Mouse (Mus musculus) liver, embryonic 16.5 days (tissue): ENCODE results near the gene Rpl19. TPM values are rescaled to one million over a fixed set of nuclear protein-coding genes. Genes with fewer than 3 reads are reported as not detected.
A peak's percentile ranks its signal among the peaks of the same experiment; 100 is the strongest.

Source experiments
- ATAC-seq: fragments of 200-750 bp; cut with Nextera tagmentation; 2 replicates; pipeline ENCODE4 v1.8.0; 2017; ENCODE audit warnings: low read depth, mild to moderate bottlenecking, moderate number of reproducible peaks, moderate library complexity
- H3K27ac ChIP-seq: fragments of 300-500 bp; sonication (generic); 2 replicates; pipeline ENCODE4 v1.5.1; 2014; ENCODE audit warnings: mild to moderate bottlenecking, low read length
- H3K27me3 ChIP-seq: fragments of 300-500 bp; sonication (generic); 2 replicates; pipeline ENCODE4 v1.6.1; 2014; ENCODE audit warnings: low read depth, low read length, mixed read lengths; ENCODE audit not compliant: control insufficient read depth, insufficient read depth
- H3K36me3 ChIP-seq: fragments of 300-500 bp; sonication (generic); 2 replicates; pipeline ENCODE4 v1.6.1; 2014; ENCODE audit warnings: mild to moderate bottlenecking; ENCODE audit not compliant: control insufficient read depth, insufficient read depth
- H3K4me1 ChIP-seq: fragments of 300-500 bp; sonication (generic); 2 replicates; pipeline ENCODE4 v1.6.1; 2014; ENCODE audit warnings: low read depth, low read length, mixed read lengths; ENCODE audit not compliant: control insufficient read depth
- H3K4me2 ChIP-seq: fragments of 300-500 bp; sonication (generic); 2 replicates; pipeline ENCODE4 v1.6.1; 2014; ENCODE audit warnings: low read depth, low read length, mixed read lengths
- H3K4me3 ChIP-seq: fragments of 300-500 bp; sonication (generic); 2 replicates; pipeline ENCODE4 v1.5.1; 2014; ENCODE audit warnings: low read depth, mild to moderate bottlenecking, low read length
- H3K9ac ChIP-seq: fragments of 300-500 bp; sonication (generic); 2 replicates; pipeline ENCODE4 v1.6.1; 2014; ENCODE audit warnings: low read depth, low read length
- H3K9me3 ChIP-seq: fragments of 300-500 bp; sonication (generic); replicated peaks from 2 replicates; pipeline ENCODE4 v1.6.1; 2016; ENCODE audit warnings: low read length; ENCODE audit not compliant: control insufficient read depth
- WGBS: fragments of 180-500 bp; shearing (Covaris S2); extraction: QIAGEN DNeasy Blood & Tissue Kit; methylation state at CpG from one replicate; pipeline ENCODE4 v1.1.7; 2014; ENCODE audit not compliant: insufficient replicate concordance; 5-methylcytosine and 5-hydroxymethylcytosine counted together
- polyA plus RNA-seq: library from polyadenylated mRNA; unstranded; fragments of >200 nt; fragmentation: Nextera tagmentation; extraction: Ambion mirVana; gene quantifications from 2 replicates; pipeline ENCODE4 v1.2.1, GENCODE M21; 2015

Gene Rpl19
- polyA plus RNA-seq, 1 experiment from 2014 or later: 478 TPM

GRCm38 (mm10) chr11:98050940-98051339 is 24.4 kb downstream of the Rpl19 start:
- 54% methylated on average over 2 of the region's 2 CpGs for WGBS

DNA sequence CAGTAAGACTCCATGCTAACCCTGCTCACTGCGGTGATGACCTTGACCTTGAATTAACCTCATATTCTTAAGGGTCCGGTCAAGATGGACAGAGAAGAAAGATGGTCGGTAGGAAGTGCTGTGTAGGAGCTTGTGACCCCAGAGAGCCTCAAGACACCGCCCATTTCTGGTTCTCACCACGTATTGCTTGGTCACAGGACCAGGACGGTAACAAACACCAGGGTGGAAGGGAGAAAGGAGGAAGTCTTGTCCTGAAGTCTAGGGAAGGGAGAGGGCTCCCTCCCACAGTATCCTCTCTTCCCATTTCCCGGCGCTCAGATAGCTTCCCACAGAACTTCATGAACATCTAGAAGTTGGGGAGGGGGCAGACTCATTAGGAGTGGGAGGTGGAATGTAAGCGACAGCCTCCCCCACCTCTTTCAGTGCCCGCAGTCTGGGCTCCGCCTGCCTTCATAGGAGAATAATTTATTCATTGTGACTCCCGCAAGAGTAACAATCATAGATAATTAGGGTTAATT is 25.2 kb downstream of the Rpl19 start:
- no peak overlapping the region for H3K9ac ChIP-seq
- H3K9me3 ChIP-seq: no peaks in the 10 kb centered on the region
- H3K27ac ChIP-seq: no peak overlapping the region
- H3K4me1 ChIP-seq: peaks cover 7% of the 10 kb centered on the region
- H3K4me2 ChIP-seq: no peak overlapping the region
- ATAC-seq: no peak
- H3K36me3 ChIP-seq: no peaks in the 10 kb centered on the region
- WGBS: 7% methylated on average over 12 of the region's 12 CpGs
- H3K27me3 ChIP-seq: peaks cover 48% of the 10 kb centered on the region
- no peak overlapping the region; the same call in 1 of the 2 replicates for H3K4me3 ChIP-seq

More at GRCm38 (mm10) chr11:98050940-98051339, 24.4 kb downstream of the Rpl19 start:
- Histone ChIP-seq H3K4me2 (no peak overlapping the region), H3K9ac (no peak overlapping the region), H3K4me3 (no peak overlapping the region), H3K36me3 (no peaks in the 10 kb centered on the region), H3K4me1 (peaks cover 7% of the 10 kb centered on the region), H3K27ac (no peak overlapping the region), H3K27me3 (peaks cover 48% of the 10 kb centered on the region), H3K9me3 (no peaks in the 10 kb centered on the region)
- ATAC-seq: no peak

DNA sequence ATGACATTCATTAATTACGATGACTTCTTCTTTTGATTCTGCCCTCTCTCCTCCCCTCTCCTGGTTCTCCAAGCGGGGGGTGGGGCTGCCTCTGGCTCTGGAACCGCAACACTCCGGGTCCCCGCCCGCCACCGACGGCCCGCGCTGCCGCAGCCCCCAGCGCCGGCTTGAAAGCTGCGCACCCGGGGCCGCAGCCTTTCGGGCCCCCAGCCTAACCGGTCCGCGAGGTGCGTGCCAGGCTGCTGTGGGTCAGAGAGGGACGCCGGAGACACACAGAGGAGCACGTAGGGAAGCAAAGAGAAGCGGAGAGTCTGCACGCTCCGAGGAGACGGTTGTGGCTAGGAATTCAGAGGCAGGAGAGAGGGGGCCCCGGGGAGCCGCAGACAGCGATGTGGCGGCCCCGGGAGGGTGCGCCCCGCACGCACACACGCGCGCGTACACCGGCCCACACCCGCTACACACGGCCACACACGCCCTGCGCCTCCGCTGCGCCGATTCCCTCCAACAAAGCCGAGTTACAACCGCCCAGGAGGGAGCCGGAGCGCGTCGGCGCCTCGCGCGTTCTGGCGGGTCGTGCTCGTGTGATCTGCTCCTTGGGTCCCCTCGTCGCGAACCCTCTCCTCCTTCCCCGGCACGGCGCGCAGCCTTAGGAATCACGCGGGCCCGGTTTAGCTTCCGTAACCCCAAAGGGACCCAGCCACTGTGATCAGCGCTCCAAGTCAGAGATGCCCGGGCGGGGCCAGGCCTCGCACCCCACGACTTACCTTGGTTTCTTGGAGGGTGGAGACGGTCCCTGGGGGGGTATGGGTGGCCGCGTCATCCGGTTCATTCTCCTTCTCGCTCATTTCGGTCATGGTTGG is 25.8 kb downstream of the Rpl19 start:
- no peak overlapping the region for H3K27ac ChIP-seq
- H3K9ac ChIP-seq: no peak overlapping the region
- no peak for ATAC-seq
- H3K27me3 ChIP-seq: peaks cover 48% of the 10 kb centered on the region
- peaks cover 7% of the 10 kb centered on the region for H3K4me1 ChIP-seq
- under 1% methylated on average over 83 of the region's 83 CpGs for WGBS
- peak overlapping the region; percentile 46 for H3K4me2 ChIP-seq
- H3K36me3 ChIP-seq: no peaks in the 10 kb centered on the region
- H3K9me3 ChIP-seq: no peaks in the 10 kb centered on the region
- peak overlapping the region; percentile 40 for H3K4me3 ChIP-seq

- Histone ChIP-seq H3K9me3 (no peaks in the 10 kb centered on the region), H3K36me3 (no peaks in the 10 kb centered on the region), H3K27me3 (peaks cover 48% of the 10 kb centered on the region), H3K9ac (no peak within 1 kb of the TSS), H3K4me1 (peaks cover 7% of the 10 kb centered on the region), H3K27ac (no peak within 1 kb of the TSS), H3K4me2 (peak within 1 kb of the TSS; percentile 46), H3K4me3 (peak within 1 kb of the TSS; percentile 40)
- peak; percentile 62; the same call in 1 of the 2 replicates for ATAC-seq
- WGBS: 2% methylated on average over 42 of the region's 48 CpGs
Measured at GRCm38 (mm10) chr11:98052989-98053834, 26.7 kb downstream of the Rpl19 start, which contains the start of gene Stac2. TSS of gene Stac2 (minus strand) at chr11:98053462.

DNA sequence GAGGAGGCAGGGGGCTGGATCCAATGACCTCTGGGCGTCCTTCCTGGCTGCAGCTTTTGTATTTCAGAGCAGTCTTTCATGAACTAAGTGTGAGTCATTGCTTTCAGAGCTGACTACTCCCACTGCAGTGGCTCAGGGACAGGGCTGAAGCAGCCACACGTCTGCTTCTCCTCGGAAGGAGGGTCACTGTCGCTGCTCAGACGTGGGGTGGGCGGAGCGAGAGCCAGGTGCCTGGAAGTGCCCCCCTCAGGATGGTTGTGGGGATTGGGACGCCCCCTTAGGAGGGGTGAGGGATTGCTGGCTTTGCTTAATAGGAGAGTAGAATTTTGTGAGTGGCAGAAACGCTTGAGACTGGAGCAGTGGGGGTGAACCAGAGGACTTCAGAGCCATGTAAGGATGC is 31.0 kb downstream of the Rpl19 start:
- no peaks in the 10 kb centered on the region for H3K9me3 ChIP-seq
- no peak overlapping the region for H3K4me3 ChIP-seq
- peaks cover 23% of the 10 kb centered on the region for H3K27me3 ChIP-seq
- H3K4me1 ChIP-seq: peaks cover 3% of the 10 kb centered on the region
- 18% methylated on average over 9 of the region's 9 CpGs for WGBS
- H3K9ac ChIP-seq: no peak overlapping the region
- ATAC-seq: no peak
- no peak overlapping the region for H3K4me2 ChIP-seq
- H3K27ac ChIP-seq: no peak overlapping the region
- no peaks in the 10 kb centered on the region for H3K36me3 ChIP-seq

- Histone ChIP-seq H3K27ac (no peak overlapping the region), H3K27me3 (peaks cover 18% of the 10 kb centered on the region), H3K4me3 (no peak overlapping the region), H3K36me3 (no peaks in the 10 kb centered on the region), H3K4me2 (no peak overlapping the region), H3K9ac (no peak overlapping the region), H3K9me3 (no peaks in the 10 kb centered on the region), H3K4me1 (no peaks in the 10 kb centered on the region; the same call in 1 of the 2 replicates)
- 0 out of 2 replicates have a peak, but pooled peaks have one; percentile 19 for ATAC-seq
- 66% methylated on average over 5 of the region's 5 CpGs for WGBS
Measured at GRCm38 (mm10) chr11:98057998-98058397, 31.5 kb downstream of the Rpl19 start.

- ATAC-seq: no peak
- Histone ChIP-seq H3K36me3 (no peaks in the 10 kb centered on the region), H3K4me3 (no peak overlapping the region), H3K9me3 (no peaks in the 10 kb centered on the region), H3K9ac (no peak overlapping the region), H3K4me2 (no peak overlapping the region), H3K4me1 (no peaks in the 10 kb centered on the region), H3K27me3 (peaks cover 4% of the 10 kb centered on the region), H3K27ac (no peak overlapping the region)
- 58% methylated on average over 7 of the region's 7 CpGs for WGBS
Measured at GRCm38 (mm10) chr11:98059662-98060061, 33.2 kb downstream of the Rpl19 start.

- no peaks in the 10 kb centered on the region for H3K9me3 ChIP-seq
- 61% methylated on average over 5 of the region's 5 CpGs for WGBS
Measured at GRCm38 (mm10) chr11:98060104-98060692, 33.7 kb downstream of the Rpl19 start.

More at GRCm38 (mm10) chr11:98060104-98060692, 33.7 kb downstream of the Rpl19 start:
- no peak overlapping the region for H3K4me3 ChIP-seq
- ATAC-seq: no peak
- H3K9ac ChIP-seq: no peak overlapping the region
- no peak overlapping the region for H3K4me2 ChIP-seq
- no peaks in the 10 kb centered on the region for H3K4me1 ChIP-seq
- peaks cover 1% of the 10 kb centered on the region for H3K27me3 ChIP-seq
- no peaks in the 10 kb centered on the region for H3K36me3 ChIP-seq
- no peak overlapping the region for H3K27ac ChIP-seq
